Mouse (Mus musculus) thymus, postnatal 10 days (tissue): ENCODE data around the gene Abhd12.
"Not testable (repeated sequence)": the region's sequence is repeated elsewhere in the genome, so short reads cannot be mapped to it uniquely, and the experiment has no call there.

ENCODE experiments used
- DNase-seq, 2 experiments: peaks; one replicate each; pipeline ENCODE4 v3.0.0; 2021; ENCODE audit warnings: low spot score in 2 of 2

Gene Abhd12

DNA sequence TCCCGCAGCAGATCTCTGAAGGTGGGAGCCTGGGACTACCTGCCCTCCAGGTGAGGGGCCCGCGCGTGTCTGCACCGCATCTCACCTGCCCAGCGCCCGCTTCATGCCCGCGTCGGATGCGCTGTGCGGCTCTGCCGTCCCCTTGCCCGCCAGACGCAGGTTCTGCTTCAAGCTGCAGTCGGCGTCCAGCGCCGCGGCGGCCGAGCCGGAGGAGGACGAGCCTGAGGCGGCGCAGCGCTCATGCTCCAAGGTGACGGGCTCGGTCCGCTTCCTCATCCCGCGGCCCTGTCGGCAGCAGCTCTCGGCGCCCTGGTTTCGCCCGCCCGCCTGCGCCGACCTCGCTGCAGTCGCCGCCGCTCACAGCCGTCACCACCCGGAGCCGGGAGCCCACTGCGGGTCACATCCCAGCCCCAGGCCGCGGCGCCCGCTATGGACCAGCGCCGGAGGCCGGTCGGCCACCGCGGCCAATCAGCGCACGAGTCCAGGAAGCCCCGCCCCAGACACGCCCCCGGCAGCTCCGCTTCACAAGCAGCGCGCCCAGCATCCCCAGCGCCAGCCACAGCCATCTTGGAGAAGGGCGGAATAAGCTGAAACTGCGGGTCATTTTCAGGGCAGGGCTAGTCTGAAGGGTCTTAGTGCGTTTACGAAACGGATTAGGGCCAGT is at the start of gene Abhd12:
Gene Abhd12, minus strand, starts transcription at position 470 of the 664 bp plus-strand sequence.
- peak; percentile 93 to 96 for DNase-seq

DNA sequence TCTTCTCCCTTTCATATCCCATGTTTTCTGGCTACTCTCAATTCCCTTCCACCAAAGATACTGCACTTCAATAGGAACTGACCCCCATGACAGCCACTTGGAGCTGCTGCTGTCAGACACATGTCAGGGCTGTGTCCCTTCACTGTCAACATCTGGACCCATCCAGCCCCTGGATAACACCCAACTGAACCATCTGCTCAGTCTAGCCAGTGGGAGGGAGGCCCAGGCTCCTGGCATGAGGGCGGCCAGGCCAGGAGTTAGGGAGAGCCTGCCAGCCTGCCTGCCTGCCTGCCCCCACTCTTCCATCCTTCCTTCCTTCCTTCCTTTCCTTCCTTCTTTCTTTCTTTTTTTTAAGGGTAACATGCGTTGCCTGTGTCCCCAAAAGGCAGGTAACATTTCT is 46.7 kb upstream of the Abhd12 start:
- no peak for DNase-seq

DNA sequence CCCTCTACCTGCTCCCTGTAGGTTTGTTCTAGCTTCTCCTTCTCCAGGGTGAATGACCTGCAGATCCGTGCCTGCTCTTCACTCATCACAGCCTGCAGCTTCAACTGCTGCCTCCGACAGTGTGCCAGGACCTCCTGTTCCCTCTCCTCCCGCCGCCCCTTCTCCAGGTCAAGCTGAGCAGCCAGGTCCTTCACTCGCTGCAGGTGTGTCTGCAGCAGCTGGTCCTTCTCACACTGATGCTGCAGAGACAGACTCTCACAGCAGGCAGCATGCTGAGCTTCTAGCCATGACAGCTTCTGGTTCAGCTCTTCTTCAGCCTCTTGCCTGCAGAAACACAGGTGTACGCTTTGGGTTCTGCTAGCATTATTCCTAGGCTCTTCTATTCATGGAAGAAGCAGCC is 45.5 kb upstream of the Abhd12 start:
- no peak for DNase-seq

DNA sequence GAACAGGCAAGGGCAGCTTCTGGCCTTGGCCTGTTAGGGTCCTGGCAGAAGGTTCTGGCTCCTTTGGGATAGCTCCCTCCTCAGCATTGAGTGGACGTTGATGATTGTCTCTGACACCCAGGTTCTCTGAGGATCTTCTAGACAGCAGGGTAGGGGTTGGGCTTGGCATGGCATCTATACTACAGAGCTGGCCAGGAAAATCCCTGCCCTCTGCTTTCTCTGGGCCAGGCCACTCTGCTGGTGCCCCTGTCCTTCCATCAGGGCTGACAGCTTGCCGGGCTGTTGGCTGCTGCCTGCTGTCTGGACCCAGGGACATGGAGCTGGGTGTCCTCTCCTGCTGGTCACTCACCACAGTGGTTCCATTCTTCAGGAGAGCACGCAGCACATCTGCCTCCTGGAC is 45.1 kb upstream of the Abhd12 start:
- DNase-seq = no peak

DNA sequence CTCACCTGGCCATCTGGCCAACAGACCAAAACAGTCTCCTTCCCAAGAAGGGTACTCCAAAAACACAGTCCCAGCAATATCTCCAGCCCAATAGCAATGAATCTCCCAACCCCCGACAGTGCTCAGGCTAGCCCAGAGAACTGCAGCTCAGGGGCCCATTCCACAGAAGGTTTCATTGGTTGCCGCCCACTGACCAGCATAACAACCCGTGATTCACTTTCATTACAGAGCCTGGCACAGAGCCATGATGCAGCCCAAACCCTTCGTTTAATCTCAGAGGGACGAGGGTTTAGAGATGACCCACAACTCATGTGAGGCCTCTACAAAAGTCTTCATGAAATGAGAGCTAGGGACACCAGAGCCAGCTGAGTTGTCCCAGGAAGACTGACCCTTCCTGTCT is 44.2 kb upstream of the Abhd12 start:
- DNase-seq = no peak

DNA sequence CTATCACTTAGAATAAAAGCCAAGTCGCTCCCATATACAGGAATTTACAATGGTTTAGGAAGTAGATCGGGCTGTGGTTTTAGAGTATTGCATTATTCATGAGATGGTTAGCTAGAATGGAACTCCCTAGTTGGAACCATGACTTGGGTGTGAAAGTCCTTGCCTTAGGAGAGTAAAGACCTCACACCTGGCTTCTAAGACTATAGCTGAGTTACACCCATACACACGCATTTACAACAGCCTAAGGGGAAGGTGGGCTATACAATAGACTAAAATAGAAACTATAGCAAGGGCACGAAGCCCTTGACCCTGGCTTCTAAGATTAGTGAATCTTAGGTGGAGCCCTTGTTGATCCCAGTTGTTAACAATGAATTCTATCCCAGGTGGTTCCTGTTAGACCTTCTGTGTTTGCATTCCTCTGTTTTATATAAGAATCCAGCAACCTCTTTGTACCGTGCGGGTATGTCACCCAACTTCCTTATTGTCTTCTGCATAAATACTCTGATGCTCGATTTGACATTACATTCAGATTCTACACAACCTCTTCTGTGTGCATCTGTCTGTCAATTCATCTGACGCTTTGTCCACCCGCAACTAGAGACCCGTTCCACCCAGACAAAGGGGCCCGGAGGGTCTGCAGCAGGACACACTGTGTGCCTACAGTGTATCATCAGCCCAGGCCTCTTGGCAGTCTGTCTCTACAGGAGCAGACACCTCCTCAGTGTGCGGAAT is 43.5 kb upstream of the Abhd12 start:
- DNase-seq = not testable (repeated sequence)

DNA sequence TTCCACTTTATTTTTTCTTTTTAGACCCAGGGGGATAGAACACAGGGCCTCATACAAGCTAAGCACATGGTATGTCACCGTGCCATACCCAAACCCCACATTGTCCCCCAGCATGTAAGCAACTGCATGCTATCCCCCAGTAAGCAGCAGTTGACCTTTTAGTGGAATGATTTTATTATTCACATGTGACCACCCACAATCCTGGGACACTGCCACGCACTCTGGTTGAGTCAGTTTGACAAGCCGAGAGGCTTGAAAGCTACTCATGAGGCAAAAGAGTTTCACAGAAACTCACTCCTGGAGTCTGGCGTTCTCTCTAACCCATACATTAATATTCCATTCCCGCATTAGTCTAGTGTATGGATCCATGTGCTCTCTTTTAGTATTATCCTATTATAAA is 42.8 kb upstream of the Abhd12 start:
- DNase-seq = not testable (repeated sequence)

DNA sequence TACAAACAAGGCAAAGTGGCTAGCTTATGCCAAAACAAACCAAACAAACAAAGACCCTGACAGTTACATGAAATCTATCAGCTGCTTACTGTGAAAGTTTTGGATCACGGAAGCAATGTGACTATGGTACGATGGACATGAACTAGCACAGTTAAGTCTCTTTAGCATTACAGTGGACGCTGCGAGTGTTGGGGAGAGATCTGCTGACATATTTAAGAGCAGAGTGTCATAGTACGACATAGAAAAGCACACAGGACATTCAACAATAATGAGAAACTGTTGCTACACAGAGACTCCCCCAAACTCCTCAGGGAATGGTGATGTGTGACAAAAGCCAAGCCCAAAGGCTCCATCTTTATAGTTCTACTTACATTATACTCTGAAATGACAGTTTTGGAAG is 39.5 kb upstream of the Abhd12 start:
- DNase-seq = no peak

DNA sequence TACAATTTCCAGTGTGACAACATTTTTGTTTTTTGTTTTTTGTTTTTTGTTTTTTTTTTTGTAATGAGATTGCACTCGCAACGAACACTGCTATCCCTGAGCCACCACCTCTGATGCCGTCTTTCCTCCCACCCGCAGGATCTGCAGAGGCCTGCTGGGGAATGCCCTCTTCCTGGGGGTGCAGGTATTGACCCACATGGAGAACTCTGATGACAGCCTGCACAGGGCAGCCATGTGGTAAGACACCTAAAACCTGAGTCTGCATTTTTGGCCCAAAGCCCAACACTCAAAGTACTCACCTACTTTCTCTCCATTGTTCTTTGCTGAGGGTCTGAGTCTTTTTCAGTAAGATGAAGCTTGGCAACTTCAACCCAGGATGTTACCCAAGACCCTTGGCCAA is 30.1 kb upstream of the Abhd12 start:
- DNase-seq = no peak

DNA sequence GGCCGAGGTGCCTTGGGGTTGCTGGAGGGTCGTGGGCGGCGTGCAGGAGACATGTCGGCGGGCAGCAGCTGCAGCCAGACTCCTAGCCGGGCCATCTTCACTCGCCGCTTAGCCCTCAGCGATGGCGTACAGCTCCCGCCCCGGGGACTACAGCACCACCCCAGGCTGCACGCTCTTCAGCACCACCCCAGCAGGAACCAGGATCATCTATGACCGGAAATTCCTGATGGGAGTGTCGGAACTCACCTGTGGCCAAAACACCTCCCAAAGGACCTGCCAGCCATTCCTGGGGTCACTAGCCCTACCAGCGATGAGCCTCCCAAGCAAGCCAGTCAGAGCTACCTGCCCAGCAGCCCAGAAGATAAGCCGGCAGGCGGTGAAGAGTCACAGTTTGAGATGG is 28.9 kb upstream of the Abhd12 start:
- DNase-seq = no peak

DNA sequence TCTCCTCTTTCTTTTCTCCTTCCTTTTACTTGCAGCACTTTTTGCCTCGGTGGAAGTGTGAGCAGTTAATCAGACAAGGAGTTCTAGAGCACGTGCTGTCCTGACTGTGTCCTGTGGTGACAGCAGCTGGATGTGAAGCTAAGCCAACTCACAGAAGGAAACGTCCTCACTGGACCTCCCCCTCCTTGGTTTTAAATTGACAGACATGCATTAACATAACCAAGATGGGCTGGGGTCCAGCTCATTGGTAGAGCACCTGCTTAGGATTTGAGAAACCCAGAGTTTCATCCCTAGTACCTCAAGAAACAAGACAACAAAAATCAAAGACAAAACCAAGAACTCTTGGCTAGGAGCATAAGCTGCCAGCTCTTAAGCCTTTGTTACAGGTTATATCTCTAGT is 26.3 kb upstream of the Abhd12 start:
- no peak for DNase-seq

DNA sequence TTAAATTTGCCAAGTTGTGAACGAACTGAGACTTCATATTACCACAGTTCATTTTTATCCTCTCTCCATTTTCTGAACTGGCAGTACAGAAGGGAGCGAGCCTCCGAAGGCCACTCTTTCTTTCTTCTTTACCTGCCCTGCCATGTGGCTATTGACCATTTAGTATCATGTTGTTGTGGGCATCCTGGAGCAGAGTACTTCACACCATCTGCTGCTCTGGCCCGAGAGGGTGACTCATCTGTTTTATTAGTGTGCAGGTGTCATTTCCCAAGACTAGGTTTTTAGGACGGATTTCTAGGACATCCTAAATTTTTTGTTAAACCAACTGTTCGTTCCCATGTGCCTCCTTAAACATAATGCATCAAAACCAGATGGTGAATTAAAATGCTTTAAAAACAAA is 24.6 kb upstream of the Abhd12 start:
- no peak for DNase-seq

DNA sequence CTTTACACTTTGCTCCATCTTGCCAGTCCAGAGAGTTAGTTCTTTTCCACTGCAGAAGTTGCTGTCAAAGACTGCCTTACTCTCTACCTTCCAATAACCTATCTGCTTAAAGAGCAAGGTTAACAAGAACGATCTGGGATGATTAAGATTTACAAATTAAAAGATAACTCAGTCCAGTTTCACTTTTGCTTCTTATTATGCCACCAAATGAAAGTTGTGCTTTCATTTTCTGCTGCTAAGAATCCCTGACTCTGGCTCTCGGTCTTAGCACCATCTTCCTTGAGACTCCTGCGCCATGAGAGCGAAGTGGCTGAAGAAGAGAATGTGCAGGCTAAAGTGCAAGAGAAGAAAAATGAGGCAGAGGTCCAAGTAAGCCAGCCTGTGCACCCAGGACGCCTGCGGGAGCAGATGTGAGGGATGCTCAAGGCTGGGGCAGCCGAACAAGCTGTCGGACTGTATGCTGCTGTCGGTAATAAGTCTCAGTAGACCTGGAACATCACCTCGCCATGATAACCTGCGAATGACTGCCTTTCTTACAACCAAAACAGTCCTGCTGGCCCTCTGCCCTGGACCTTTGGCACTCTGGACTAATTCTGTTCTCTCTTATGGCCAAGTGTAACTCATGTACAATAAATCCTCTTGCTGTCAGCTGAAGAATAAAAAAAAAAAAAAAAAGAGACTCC is 22.6 kb upstream of the Abhd12 start:
- no peak for DNase-seq

DNA sequence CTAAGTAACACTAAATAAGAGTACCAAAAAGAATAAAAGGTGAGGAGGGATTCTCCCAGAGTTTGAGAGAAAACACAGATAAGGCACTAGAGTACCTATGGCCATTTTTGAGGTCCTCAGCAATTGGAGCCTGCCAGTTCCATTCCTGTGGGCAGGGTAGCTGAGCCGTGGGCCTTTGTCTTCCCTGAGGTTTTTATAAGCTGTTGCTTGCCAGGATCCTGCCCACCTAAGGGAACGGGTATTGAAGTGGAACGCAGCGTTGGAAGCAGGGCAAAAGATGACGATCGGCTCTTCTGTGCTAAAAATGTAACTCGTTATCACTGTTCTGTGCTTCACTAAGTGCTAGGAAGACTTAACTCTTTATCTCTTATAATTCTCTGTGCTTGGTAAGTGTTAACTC is 19.0 kb upstream of the Abhd12 start:
- no peak for DNase-seq

DNA sequence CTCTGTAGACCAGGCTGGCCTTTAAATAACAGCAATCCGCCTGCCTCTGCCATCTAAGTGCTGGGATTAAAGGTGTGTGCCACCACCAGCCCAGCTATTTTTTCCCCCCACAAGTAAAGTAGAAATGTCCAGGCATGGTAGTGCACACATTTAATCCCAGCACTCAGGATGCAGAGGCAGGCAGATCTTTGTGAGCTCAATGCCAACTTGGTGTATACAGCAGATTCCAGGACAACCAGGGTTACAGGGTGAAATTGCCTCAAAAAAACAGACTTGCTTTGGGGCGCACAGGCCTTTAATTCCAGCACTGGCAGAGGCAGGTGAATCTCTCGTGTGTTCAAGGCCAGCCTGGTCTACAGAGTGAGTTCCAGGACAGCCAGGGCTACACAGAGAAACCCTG is 18.5 kb upstream of the Abhd12 start:
- DNase-seq = no peak

DNA sequence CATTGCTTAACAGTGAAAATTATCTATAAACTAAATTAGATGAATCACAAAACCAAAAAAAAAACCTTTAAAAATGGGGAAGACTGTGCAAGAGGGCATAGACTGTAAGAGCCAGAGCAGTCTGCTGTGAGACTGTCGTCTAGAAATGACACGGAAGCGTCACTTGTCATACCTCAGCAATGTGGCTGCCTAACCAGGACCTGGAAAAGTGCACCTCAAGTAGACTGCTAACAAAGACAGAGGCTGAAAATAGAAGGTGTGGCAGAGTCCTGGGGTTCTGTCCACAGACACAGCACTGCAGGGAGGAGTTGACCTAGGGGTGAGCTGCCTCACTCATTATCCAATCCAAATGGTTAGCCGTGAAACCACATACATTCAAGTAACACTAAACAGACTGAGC is 17.6 kb upstream of the Abhd12 start:
- DNase-seq = no peak

DNA sequence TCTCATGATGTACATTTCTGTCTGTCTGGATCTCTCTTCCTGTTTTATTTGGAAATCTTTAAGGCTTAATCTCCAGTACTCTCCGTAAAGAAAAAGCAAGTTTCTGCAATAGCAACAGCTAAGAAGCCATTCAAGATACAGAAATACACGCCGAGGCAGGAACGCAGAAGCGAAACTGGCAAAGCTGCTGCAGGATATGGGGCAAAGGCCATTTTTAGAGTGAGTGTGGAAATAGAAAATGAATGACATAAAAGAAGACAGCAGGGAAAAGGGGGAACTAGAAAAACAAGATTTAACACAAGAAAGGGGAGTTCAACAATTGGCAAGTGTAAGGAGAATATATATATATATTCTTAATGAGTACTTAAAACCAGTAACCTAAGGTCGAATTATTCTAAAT is 17.2 kb upstream of the Abhd12 start:
- no peak for DNase-seq

DNA sequence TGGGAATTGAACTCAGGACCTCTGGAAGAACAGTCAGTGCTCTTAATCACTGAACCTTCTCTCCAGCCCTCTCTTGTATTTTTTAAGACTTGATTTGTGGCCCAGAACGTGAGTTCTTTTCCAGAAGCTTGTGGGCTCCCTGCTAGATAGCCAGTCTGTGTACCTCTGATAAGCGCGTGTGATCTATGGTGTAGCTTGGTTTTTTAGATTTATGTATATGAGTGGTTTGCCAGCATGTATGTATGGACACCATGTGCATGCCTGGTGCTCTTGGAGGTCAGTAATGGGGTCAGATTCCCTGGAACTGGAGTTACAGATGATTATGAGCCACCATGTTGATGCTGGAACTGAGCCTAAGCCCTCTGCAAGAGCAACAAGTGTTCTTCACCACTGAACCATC is 16.0 kb upstream of the Abhd12 start:
- DNase-seq = no peak

DNA sequence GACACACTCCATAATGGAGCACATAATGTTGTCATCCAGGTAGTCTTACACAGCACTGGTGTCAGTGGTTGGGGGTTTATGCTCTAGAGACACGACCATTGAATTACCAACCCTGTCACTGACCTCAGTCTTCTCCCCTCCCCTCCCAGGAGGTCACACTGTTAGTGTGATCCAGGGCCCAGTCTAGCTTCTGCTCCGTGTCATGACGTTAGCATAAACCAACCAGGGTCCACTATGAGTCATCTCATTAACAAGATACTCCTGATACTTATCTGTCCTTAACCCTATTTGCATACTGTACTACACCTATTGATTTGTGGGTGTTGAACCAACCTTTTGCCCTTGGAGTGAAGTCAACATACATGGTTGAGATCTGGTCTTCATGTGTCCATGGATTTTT is 14.2 kb upstream of the Abhd12 start:
- DNase-seq = no peak

DNA sequence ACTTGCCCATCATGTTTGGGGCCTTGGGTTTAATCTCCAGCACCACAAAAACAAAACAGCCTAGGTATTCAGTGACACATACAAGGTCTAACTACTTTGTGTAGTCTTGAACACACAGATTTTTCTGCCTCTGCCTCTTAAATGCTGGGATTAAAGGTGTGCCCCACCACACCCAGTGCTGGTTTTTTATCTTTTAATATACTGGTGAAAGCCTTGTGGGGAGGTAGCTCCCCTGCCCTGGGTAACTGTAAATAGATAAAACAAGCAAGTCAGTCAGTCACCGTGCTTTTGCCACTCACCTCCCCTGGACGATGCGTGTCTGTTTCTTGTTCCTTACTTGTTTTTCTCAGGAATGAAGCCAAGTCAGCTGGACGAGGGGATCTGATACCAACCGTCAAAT is 11.2 kb upstream of the Abhd12 start:
- DNase-seq = no peak

DNA sequence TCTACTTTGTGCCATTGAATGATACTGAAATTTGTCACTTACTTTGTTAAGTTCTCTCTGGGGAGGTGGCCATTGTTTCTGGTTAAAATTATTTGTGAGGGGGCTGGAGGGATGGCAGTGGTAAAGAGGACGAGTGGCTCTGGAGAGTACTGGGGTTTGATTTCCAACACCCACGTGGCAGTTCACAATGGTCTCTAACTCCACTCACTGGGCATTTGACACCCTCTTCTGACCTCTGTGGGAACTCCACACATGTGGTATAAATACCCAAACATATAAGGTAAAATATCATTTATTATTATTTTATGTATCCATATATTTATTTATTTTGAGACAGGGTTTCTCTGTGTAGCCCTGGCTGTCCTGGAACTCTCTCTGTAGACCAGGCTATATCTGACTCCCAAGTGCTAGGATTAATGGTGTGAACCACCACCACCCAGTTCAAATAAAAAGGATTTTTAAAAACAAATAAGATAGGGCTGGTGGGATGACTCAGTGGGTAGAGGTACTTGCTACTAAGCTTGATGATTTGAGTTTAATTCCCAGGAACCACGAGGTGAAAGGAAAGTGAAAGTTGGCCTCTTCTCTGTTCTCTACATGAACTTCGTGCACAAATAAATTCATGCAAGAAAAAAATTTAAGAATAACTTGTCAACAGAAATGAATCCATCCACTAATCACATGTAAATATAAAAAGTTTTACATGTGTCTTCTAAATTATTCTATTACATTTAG is 10.4 kb upstream of the Abhd12 start:
- DNase-seq = no peak

DNA sequence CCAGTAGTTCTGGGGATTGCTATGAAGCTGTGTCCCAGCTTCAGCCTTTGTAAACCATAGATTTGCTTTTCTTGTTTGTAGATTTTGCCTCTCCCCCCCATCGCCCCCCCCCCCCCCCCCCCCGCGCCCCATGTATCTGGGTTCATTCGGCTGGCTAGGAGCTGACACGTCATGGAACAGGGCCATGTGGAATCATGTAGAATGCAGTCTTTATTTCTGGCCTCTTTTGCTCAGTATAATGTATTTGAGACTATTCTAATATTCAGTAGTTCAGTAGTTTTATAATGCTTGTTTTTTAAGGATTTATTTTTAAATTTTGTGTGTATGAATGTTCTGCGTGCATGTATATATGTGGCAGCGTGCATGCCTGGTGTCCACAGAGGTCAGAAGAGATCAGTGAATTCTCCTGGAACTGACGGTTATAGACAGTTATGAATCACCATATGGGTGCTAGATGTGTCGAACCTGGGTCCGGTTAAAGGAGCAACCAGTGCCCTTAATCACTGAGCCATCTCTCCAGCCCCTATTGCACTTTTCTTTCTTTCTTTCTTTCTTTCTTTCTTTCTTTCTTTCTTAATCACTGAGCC is 5.8 kb upstream of the Abhd12 start:
- DNase-seq = no peak
